Mouse (Mus musculus): ENCODE measurements around the gene Pcif1.

DNA sequence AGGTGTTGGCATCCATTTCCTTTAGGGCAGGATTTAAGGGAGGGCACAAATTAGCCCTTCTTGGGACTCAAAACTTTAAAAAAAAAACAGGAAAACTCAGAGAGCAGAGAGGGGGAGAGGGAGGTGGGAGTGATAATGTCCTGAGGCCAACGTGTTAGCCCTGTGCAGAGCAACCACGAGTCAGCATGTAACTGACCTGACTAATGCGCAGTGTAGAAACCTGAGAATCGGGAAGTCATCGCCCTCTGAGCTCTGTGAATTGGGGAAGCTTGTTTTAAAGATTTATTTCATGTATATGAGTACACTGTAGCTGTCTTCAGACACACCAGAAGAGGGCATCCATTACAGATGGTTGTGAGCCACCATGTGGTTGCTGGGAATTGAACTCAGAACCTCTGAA lies 37.7 kb downstream of the Pcif1 start:
- no peak for TF ChIP-seq POLR2A (IDR thresholded peaks at IDR 0.05; ENCODE audit: insufficient read depth, low read depth, low read length)
- no peak for TF ChIP-seq CTCF (IDR thresholded peaks at IDR 0.05)
- TF ChIP-seq EP300 (IDR thresholded peaks at IDR 0.05; ENCODE audit: insufficient read depth, low read depth, low read length), result no peak

Data from heart, adult 2 months (tissue).